Mouse (Mus musculus) ZHBTc4 (cell line): ENCODE results near the gene Ppl.

ENCODE experiments used
- DNase-seq: peaks from one replicate; pipeline ENCODE4 v3.0.0-alpha.2; 2011; ENCODE audit warnings: low read depth, low spot score

Gene Ppl

DNA sequence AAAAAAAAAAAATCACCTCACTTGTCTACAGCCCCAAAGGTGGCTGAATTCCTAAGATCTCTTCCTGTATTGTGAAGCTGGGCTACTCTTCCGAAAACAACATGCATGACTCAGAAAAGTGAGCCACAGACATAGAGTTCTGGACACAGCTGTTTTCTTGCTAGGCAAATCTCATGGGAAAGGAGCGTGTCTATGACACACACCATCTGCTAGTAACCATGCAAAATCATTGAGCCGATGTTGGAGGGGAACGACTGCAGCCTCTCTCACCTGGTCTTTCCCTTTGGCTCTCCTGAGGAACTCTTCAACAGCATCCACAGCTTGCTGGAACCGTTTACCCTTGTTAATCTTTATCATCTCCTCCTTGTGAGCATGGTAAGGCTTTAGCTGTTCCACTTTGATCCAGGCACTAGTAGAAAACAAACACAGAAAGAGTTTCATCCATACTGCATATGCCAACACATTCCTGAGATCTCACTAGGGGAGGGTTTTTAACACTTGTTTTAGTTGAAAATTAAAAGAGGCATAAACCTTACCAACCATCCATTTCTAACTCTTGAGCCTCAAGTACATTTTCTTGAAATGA lies 95.5 kb downstream of the Ppl start:
- DNase-seq, result no peak
